Mouse (Mus musculus) lung, postnatal 25 days (tissue): ENCODE measurements at regions not wholly inside any gene's neighbourhood (a gene's known extent, or its start where the extent isn't known, plus 50 kb on each side); places are given as distances from the start of the nearest gene placed in this dataset.

ENCODE experiments used
- DNase-seq: peaks from one replicate; pipeline ENCODE4 v3.0.0; 2022; ENCODE audit warnings: low spot score

DNA sequence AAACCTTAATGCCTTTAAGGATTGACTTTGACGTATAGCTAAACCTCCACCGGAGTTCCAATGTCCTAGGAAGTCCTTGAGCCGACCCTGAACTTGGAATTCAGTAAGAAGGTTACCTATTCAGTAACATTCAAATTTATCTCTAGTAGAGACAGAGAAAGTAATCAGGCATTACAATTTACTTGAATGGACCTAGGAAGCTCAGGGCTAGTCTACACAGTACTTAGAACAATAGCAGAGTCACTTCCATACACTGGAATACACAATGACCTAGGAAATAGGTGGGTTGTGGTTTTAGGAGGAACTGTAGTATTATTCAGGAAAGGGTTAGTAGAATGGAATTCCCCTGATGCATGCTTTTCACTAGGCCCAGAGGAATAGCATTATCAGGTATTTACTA, 179.2 kb upstream of the Tas2r134 start:
- no peak for DNase-seq

DNA sequence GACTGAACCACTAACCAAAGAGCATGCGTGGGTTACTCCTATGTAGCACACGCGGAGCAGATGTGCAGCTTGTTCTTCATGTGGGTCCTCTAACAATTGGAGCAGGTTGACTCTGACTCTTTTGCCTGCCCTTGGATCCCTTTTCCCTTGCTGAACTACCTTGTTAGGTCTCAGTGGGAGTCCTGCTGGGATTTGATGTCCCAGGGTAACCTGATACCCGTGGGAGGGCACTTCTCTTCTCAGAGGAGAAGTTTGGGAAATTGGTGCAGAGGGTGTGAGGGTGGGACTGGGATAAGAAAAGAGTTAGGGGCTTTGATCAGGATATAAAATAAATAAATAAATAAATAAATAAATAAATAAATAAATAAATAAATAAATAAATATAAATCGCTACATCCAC, 179.7 kb upstream of the Tas2r134 start:
- no peak for DNase-seq

DNA sequence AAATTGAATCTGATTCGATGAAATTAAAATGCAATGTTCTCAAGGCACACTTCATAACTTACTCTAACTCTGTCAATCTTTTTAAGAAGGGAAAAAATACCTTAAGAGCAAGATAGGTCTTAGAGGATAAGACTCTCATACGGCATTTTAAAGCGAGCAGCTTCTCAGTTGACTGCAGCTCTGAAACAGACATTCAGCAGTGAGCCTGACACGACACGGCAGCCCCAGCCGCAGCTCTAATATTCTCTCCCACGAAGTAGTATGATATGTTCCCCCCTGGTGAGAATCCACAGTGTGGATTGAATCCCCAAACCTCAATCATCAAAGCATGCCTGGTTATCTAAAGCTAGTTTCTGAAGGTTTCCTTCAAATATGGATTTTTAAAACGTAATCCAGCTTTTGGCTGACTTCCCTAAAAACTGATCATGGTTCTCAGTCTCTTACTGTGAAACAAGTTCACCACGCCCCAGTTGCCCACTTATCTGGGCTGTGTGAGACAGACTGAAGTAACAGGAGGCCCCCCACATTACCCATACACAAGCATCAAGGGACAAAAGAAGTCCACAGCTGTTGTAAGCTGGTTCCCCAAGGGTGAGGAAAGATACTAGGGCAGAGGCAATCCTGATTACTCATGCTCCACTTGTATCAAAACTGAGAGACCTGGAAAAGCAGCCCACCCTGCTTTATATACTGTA, 182.8 kb upstream of the Tas2r134 start:
- DNase-seq: no peak

DNA sequence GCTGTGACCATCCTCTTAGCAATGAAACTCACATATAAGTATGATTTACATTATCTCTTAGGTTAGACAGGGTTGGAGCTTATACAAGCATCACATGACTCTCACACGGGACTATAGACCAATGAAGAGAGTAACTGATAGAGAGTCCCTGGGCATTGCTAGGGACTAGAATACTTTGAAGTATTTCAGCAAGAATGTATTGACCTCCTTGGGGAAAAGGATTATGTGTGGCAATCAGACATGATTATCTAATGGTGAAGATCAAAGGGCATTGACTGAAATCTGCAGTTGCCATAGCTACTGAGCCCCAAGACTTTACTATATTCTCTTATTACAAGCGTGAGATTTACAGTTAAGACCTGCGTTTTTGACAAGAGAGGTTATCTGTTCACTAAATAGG, 183.4 kb upstream of the Tas2r134 start:
- DNase-seq: no peak

DNA sequence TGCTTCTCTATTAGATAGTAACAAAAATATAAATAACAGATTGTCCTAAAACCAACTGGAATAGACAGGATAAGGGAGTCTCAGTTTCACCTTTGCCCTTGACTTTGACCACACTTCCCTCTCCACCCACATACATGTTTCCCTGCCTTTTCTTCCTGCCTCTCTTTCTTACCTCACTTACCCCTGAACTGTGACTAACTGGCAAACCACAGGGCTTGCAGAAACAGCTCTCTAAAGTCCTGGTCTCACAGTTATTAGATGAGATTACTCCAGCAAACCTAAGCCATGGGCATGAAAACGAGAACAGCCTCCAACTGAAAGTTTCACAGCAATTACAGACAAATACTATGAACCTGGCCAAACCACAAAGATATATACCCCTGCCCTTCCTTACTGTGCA, 188.3 kb upstream of the Tas2r134 start:
- no peak for DNase-seq

DNA sequence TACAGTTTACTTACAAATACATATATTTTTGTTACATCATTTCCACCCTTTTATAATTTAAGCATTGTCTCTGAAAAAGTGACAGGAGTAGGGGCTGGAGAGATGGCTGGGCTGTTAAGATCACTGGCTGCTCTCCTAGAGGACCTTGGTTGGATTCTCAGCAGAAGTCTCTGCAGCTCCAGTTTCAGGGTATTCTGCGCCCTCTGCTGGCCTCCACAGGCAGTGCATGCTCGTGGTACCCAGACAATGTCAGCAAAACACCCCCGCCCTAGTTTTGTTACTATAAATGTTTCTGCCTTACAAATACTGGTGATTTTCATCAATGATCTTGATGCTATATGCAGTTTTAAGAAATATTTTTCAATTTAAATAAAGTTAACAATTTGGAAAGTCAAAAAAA, 190.7 kb upstream of the Tas2r134 start:
- DNase-seq: no peak

DNA sequence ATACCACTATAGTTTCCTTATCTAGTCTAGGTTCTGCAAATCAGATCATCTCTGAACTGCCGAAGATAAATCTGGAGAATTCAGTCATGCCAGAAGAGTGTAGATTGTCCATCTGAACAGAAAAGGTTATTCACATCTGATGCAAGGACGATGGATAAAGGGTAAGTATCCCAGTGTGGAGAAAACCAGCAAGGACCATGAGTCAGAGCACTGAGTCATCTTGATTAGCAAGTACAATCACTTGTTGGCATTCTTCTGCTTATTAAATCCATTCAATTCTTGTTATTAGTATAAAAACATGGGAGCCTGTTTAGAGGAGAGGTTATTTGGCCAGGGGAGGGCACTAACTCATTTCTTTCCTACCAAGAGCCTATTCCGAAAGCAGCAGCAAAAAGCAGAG, 195.7 kb upstream of the Tas2r134 start:
- no peak for DNase-seq

DNA sequence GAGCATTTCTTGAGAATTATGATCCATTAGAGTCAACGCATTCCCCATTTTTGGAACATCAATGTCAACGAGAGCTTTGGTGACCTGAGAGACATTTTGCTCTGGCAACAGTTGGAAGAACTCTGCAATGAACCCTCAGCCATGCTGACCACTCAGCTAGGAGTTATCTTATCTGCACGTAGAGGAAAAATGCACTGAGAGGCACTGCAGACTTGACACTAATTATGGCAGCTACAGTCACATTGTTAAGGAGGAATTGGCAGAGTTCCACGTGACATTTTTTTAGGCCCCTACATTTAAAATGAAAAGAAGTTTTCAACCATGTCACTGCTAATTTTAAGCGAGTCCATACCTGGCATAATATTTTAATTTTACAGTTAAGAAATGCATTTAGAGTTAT, 197.6 kb upstream of the Tas2r134 start:
- no peak for DNase-seq

DNA sequence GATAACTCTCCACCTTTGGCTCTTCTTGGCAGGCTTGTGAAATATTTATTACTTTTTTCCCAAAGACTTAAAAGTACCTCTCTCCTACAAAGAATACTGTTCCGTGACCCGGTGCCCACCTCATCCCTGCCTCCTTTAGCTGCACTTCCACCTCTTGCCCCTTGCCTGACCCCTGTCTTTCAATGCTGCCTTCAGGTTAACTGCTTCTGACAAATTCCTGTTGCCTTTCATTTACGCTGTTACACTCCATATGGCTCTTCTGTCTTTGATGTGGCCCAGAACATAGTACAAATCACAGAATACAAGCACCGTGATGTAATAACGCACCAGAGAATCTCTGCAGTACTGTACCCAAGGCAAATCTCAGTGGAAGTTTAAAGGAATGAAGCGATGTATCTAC, 204.9 kb upstream of the Tas2r134 start:
- DNase-seq: no peak

DNA sequence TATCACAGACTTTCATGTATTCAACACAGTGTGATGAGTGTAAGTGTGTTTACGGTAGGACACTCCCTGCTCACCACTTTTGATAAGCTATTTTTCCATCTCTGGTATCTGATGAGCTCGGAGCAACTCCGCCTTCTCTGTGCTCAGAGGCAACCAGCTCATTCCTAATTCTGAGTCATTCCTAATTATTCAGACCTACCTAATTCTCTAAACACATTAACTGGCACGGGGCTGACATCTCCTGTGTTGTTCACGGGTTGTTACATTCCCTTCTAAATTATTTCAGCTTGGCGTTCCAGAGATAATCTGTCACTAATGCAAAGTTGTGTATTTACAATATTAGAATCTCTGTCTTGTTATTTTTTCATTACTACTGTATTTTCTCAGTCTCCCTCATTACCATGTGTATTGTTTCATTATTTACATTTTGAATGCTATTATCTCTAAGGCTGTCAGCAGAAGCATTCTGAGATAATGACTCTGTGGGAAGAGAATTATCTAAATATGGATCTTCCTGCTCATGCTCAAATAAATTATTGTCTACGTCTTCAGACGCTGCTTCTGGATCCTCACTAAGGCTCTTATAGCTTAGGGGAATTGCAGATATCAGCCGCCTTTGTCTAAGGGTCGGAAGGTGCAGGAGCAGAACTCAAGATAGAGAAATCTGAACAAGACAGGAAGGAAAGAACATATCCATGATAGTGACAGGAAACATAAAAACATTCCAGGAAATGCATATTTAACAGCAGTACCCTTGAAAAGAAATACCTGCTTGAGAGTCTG, 209.2 kb upstream of the Tas2r134 start:
- DNase-seq: no peak

DNA sequence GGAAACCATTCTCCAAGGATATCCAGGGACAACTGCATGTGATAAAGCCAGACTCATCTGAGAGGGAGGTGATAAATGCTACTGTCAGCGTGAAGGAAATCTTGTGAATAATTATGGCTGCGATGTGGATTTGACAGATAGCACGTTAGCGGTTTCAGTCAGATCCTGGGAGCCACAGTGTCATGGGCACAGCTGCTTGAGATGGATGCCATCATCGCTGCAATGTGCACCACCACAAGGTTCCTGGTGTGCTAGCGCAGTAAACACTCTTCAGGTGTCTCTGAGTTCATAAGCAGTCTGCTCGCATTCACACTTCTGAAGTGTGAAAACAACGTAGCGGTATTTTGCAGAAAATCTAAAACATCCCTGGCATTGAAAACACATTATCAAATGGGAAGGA, 238.9 kb upstream of the Tas2r134 start:
- DNase-seq: no peak

DNA sequence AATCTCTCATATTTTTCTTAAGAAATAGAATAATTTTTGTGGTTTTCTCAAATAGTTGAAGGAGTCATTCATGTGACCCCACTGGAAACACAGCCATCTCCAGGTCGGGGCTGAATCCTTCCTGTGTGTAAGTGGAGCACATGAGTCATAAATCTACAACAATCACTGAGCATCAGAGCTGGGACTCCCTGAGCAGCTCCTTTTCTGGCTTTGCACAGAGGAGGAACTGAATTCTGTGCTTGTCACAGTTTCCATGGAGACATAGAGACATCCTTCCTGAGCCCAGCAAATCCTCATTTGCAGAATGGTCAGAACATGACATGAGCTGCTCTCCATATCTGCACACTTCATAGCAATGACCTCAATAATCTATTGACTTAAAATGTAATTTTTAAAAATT, 238.2 kb upstream of the Rnd3 start:
- DNase-seq: no peak

DNA sequence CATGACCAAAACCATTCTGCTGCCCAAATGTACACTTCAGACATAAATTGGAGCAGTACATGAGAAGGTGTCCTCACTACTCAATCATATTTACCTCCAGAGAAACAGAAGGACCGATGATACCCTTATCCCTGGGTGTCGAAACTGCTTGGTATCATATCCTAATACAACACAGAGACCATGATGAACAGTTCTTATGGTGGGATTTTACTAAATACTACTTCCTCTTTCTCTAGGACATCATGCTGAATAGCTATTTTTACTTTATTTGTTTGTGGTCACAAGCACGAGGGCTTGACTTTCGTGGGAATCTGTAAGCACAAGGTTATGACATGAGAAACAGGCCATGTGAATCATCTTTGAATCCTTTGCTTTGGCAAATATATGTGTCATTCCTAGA, 227.7 kb upstream of the Rnd3 start:
- no peak for DNase-seq

DNA sequence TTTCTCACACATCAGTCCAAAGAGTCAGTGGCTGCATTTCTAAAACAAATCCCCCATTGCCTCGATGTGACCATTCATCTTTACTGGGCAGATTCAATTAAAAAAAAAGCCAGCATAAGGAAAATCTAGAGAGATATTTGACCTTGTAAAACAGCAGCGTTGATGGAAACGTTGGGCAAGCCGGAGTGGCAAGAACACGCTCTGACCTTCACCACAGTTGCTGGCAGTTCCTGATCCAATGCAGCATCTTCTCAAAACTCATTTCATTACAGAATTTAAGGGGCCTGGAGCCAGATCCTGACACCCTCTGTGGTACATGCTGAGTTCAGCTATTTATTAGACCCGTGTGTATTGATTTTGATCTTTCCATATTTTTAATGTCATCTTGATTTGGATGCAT, 225.7 kb upstream of the Rnd3 start:
- DNase-seq: no peak

DNA sequence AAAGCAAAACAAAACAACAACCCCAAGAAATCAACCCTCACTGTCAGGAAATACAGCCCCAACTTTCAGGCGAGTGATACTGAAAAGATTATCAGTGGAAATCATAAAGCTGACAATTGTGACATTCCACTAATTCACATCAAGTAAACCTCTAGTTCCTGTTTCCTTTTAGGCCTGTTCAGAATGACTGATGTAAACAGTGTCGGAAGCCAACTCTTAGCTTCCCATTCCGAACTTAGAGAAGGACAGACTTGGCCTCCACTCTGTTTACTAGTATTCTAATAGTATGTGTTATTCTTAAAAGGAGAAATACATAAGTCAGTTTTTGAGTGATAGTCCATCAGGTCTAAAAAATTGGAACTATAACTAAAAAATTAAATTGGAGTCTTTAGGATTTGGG, 223.9 kb upstream of the Rnd3 start:
- no peak for DNase-seq

DNA sequence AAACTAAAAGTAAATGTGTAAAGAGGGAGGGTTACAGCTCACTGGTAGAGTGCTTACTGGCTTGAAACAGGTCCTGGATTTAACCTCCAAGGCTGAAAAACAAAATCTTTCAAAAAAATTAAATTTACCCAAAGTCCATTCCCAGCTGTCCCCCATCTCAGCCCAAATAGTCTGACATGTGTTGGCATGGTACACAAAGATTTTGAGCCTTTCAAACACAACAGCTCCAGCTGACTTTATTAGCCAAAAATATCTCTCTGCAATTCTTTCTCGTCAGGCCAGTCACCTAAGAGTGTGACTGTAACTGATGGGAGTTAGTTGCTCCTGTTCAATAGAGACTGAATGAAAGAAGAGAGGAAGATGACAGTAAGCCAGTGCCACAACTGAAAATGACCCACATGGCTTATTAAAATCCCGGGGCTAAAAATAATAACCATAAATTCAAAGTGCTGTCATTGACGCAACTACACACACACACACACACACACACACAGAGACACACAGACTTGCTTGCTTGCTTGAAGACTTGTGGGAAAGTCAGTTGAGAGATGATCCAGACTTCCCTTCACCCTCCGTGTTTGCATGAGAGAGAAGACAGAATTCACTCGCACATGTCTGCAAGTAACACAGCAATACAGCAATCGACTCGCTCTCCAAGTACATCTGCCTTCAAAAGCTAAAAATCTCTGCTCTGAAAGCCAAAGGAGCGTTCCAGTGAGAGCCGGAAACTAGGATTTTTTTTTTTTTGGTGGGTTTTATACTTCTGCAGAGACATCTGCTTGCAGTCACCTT, 214.1 kb upstream of the Rnd3 start:
- DNase-seq: peak; percentile 6

DNA sequence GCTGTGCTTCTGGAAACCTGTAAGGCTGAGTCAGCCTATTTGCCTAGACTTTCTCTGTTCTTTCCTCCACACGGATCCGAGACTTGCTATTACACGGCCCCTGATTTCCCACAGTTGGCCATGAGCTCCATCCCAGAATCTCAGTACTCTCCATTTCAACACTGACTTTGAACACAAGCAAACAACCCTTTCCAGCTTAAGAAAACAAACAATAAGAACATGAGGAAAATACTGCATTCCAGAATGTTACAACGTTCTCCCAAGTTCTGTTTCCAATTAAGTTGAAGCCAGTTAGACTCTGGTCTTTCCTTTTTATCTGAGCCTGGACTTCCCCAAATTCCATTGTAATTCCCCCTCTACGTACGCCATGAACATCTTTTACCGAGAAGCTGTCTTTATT, 206.4 kb upstream of the Rnd3 start:
- DNase-seq: no peak

DNA sequence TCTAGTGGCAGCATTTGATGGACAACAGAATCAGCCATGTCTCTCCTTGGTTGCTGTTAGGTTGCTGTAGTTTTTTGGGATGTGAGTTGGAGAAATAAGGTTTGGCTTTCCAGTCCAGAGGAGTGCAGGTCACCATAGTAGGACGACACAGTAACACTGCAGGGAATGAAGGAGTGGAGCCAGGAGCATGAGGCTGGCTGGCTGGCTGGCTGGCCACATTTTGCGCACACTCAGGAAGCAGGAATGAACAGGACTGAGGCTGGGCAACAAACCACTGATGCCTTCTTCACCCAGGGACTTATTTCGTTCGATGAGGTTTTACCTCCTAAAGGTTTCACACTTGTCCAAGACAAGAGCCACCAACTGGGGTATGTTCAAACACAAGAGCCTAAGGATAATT, 205.9 kb upstream of the Rnd3 start:
- no peak for DNase-seq

DNA sequence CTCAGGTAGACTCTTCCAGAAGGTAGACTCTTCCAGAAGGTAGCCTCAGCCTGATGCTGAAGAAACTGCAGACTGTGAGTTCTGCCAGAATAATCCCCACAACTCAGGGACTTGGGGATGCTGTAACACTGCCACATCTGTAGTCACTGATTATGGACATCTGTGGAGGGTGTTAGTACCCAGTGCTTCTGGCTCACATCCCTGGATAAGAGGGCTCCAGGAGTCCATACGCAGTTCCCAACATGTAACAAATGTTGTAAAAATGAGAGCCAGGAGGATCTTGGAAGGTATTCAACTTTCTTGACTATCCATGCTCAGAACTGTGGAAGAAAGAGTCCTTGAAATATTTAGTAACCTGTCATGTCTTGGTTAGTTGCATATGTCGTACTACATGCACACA, 200.7 kb upstream of the Rnd3 start:
- DNase-seq: no peak

DNA sequence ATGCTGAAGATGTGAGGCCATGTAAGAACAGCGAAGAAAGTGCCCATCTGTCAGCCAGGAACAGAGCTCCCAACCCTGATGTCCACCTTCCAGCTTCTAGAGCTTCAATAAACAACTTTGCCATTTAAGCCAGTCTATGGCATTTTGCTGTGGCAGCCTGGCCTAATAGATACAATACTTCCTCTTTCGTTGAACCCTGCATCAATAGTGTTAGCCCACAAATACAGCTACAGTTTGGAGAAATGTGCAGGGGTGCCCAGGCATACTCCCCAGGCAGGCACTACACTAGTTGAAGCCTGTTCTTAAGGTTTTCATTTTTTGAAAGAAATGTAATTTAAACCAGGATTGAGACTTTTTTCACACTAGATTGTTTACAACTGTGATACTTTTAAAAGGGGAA, 199.9 kb upstream of the Rnd3 start:
- no peak for DNase-seq

DNA sequence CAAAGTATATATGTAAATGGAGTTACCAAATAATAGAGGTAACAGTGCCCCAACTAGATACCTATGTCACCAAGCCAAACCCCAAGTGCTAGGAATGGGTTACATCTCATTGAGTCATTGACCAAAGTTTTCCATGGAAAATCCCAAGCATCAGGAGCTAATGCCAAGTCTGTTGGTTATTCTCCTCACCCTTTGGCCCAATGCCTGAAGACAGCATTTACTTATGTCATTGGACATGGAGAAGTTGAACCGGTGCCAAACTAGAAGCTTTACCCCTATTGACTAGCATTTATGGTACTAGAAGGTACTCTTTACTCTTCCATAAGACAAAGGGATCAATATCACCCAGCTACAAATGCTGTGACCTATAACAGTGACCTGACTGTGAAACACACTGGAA, 198.2 kb upstream of the Rnd3 start:
- DNase-seq: no peak

DNA sequence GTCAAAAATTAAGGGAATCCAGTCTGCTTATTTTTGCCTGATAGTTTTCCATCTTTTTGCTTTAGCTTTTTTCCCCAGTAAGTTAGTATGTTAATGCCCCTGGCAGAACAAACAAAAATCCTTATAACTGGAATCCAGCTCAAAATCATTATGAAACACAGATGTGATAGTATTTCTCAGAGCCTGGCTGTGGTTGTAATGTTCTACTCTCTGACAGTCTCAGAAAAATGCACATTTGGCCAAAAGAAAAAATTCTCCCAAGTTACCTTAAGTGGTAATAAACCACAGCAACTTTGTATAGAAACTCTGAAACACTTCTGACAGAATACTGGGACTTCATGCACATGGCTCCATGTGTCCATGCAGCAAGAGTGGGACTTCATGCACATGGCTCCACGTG, 193.5 kb upstream of the Rnd3 start:
- no peak for DNase-seq

DNA sequence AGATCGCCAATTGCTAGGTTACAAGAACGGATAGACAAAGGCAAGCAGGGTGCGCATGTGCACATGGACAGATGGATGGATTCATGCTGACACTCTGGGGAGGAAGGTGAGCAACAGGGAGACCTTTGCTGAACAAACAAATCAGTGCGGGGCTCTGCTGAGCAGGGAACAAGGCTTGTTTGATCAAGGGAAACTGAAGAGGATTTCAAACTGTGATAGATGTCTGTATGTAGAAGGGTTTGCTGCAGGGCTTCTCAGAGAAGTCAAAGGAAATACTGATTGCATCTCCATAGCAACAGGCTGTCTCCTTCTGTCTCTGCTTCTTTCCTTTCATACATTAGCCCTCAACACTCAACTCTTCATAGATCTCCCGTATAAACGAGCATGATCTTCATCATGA, 185.5 kb upstream of the Rnd3 start:
- DNase-seq: no peak
